ENCODE assay signal across 9 mouse cellular contexts in genomic region chr2:30445312-30445711, GRCm38 (mm10). TPM values are rescaled to one million over a fixed set of nuclear protein-coding genes. Genes with fewer than 3 reads are reported as not detected.
DNase-seq lines count a peak whose midpoint lies in the region; ATAC-seq lines count a peak whose summit lies in the region.
"Had no signal": no experiment of that assay in that cellular context is flagged by ENCODE, and none has a peak within 500 bp of the region (broad histone marks: within the 10 kb centered on the region; RNA-seq: fewer than 3 reads in every experiment).

No protein-coding gene starts in this region.

- 0 out of 2 replicates have a peak, but pooled peaks have one; percentile 11 for ATAC-seq in hindbrain, embryonic 11.5 days (ENCODE audit: low FRiP score)
- ATAC-seq in hindbrain, embryonic 16.5 days, result no peak
- peak; percentile 41; the same call in 1 of the 2 replicates for ATAC-seq in intestine, embryonic 16.5 days
- peak; percentile 24; the same call in 1 of the 2 replicates for ATAC-seq in lung, embryonic 16.5 days (ENCODE audit: low read depth)

- peak; percentile 54 for DNase-seq in hindbrain, embryonic 11.5 days (ENCODE audit: low spot score)
- DNase-seq in embryo, embryonic 11.5 days (ENCODE audit: low read depth, low spot score), result peak; percentile 63
- DNase-seq in spleen, postnatal 10 days (ENCODE audit: low spot score in 2 of 2), result no peak
- DNase-seq in thymus, adult 18-20 months, result no peak
- DNase-seq in thymus, postnatal 0 days (ENCODE audit: low spot score), result no peak

- peaks cover 25% of the 10 kb centered on the region for H3K4me1 ChIP-seq in hindbrain, embryonic 11.5 days (replicated peaks; ENCODE audit: control insufficient read depth, insufficient read depth, low read length)
- peaks cover 29% of the 10 kb centered on the region for H3K4me1 ChIP-seq in hindbrain, embryonic 16.5 days (ENCODE audit: control insufficient read depth, insufficient read depth, low read depth, low read length)
- peaks cover 53% of the 10 kb centered on the region for H3K4me1 ChIP-seq in intestine, embryonic 16.5 days (ENCODE audit: control insufficient read depth, insufficient read depth, low read length)
- H3K4me1 ChIP-seq in lung, embryonic 16.5 days (replicated peaks; ENCODE audit: control insufficient read depth, insufficient read depth, low read length), result peaks cover 50% of the 10 kb centered on the region

- peak overlapping the region; percentile 44; the same call in 1 of the 2 replicates for H3K9ac ChIP-seq in hindbrain, embryonic 11.5 days (ENCODE audit: low read depth, low read length)
- no peak overlapping the region; the same call in 1 of the 2 replicates for H3K9ac ChIP-seq in hindbrain, embryonic 16.5 days (ENCODE audit: low read depth, low read length)
- peak overlapping the region; percentile 62 for H3K9ac ChIP-seq in intestine, embryonic 16.5 days (ENCODE audit: low read depth, low read length)
- peak overlapping the region; percentile 20 for H3K9ac ChIP-seq in lung, embryonic 16.5 days (ENCODE audit: low read length)
- H3K9ac ChIP-seq: liver, embryonic 15.5 days had no signal

- H3K4me2 ChIP-seq in hindbrain, embryonic 11.5 days (replicated peaks; ENCODE audit: low read depth, low read length), result no peak overlapping the region
- H3K4me2 ChIP-seq in hindbrain, embryonic 16.5 days (ENCODE audit: low read length), result no peak overlapping the region
- no peak overlapping the region; the same call in 1 of the 2 replicates for H3K4me2 ChIP-seq in intestine, embryonic 16.5 days (ENCODE audit: low read depth, low read length)
- no peak overlapping the region for H3K4me2 ChIP-seq in lung, embryonic 16.5 days (ENCODE audit: low read depth, low read length)
- H3K4me2 ChIP-seq: liver, embryonic 15.5 days had no signal

- peak overlapping the region; percentile 64 for H3K27ac ChIP-seq in hindbrain, embryonic 11.5 days (ENCODE audit: low read depth, low read length)
- no peak overlapping the region for H3K27ac ChIP-seq in hindbrain, embryonic 16.5 days (ENCODE audit: low read depth, low read length)
- H3K27ac ChIP-seq in intestine, embryonic 16.5 days (ENCODE audit: low read length), result peak overlapping the region; percentile 80
- H3K27ac ChIP-seq in lung, embryonic 16.5 days (ENCODE audit: low read length), result peak overlapping the region; percentile 46; the same call in 1 of the 2 replicates

- H3K9me3 ChIP-seq in hindbrain, embryonic 11.5 days (ENCODE audit: control insufficient read depth, low read length), result peaks cover 5% of the 10 kb centered on the region; the same call in 1 of the 2 replicates
- no peaks in the 10 kb centered on the region for H3K9me3 ChIP-seq in hindbrain, embryonic 16.5 days (ENCODE audit: control insufficient read depth, low read length)
- no peaks in the 10 kb centered on the region for H3K9me3 ChIP-seq in intestine, embryonic 16.5 days (ENCODE audit: control insufficient read depth, low read length)
- peaks cover 5% of the 10 kb centered on the region for H3K9me3 ChIP-seq in lung, embryonic 16.5 days (ENCODE audit: control insufficient read depth, low read length)

- H3K36me3 ChIP-seq in hindbrain, embryonic 11.5 days (ENCODE audit: control insufficient read depth, insufficient read depth, low read length), result peaks cover 4% of the 10 kb centered on the region; the same call in 1 of the 2 replicates
- peaks cover 12% of the 10 kb centered on the region for H3K36me3 ChIP-seq in hindbrain, embryonic 16.5 days (ENCODE audit: control insufficient read depth, insufficient read depth, low read length)
- H3K36me3 ChIP-seq in intestine, embryonic 16.5 days (ENCODE audit: control insufficient read depth, insufficient read depth, low read length), result peaks cover 19% of the 10 kb centered on the region
- H3K36me3 ChIP-seq in lung, embryonic 16.5 days (ENCODE audit: control insufficient read depth, insufficient read depth, low read length), result peaks cover 20% of the 10 kb centered on the region

- no peak overlapping the region for H3K4me3 ChIP-seq in hindbrain, embryonic 11.5 days (ENCODE audit: low read depth, low read length)
- no peak overlapping the region for H3K4me3 ChIP-seq in hindbrain, embryonic 16.5 days (ENCODE audit: low read length)
- H3K4me3 ChIP-seq in intestine, embryonic 16.5 days (ENCODE audit: low read length), result no peak overlapping the region
- no peak overlapping the region for H3K4me3 ChIP-seq in lung, embryonic 16.5 days (ENCODE audit: low read length)
- H3K4me3 ChIP-seq: liver, embryonic 15.5 days had no signal

- 10% methylated on average over 2 of the region's 2 CpGs for WGBS in hindbrain, embryonic 11.5 days
- WGBS in hindbrain, embryonic 16.5 days, result 43% methylated on average over 2 of the region's 2 CpGs
- WGBS in intestine, embryonic 16.5 days, result 25% methylated on average over 2 of the region's 2 CpGs
- 35% methylated on average over 2 of the region's 2 CpGs for WGBS in lung, embryonic 16.5 days

- no peaks in the 10 kb centered on the region for H3K27me3 ChIP-seq in hindbrain, embryonic 11.5 days (ENCODE audit: control insufficient read depth, insufficient read depth, low read length)
- no peaks in the 10 kb centered on the region for H3K27me3 ChIP-seq in hindbrain, embryonic 16.5 days (replicated peaks; ENCODE audit: control insufficient read depth, insufficient read depth, low read length)
- H3K27me3 ChIP-seq in intestine, embryonic 16.5 days (replicated peaks; ENCODE audit: control insufficient read depth, insufficient read depth, low read length), result no peaks in the 10 kb centered on the region
- H3K27me3 ChIP-seq in lung, embryonic 16.5 days (ENCODE audit: control insufficient read depth, insufficient read depth, low read depth, low read length), result no peaks in the 10 kb centered on the region
- H3K27me3 ChIP-seq: liver, embryonic 15.5 days had no signal

RNA-seq across cellular contexts. Expression of gene Ier5l, which starts 28.7 kb away (rescaled TPM):
- 6.3 and 6.8 TPM in 2 replicates for polyA plus RNA-seq in hindbrain, embryonic 11.5 days (2014; fragmentation: Nextera tagmentation; extraction: Ambion mirVana)
- 1.2 and 1.4 TPM in 2 replicates for polyA plus RNA-seq in hindbrain, embryonic 16.5 days (2015; fragmentation: Nextera tagmentation; extraction: Ambion mirVana)
- 0.61 and 0.75 TPM in 2 replicates for polyA plus RNA-seq in intestine, embryonic 16.5 days (2015; fragmentation: Nextera tagmentation; extraction: Ambion mirVana)
- polyA plus RNA-seq in lung, embryonic 16.5 days (2015; fragmentation: Nextera tagmentation; extraction: Ambion mirVana), result 1.1 and 1.5 TPM in 2 replicates
- polyA plus RNA-seq in thymus, postnatal 0 days (2015; fragmentation: Nextera tagmentation; extraction: Ambion mirVana), result 0.55 and 0.69 TPM in 2 replicates

RNA-seq across cellular contexts. Expression of gene Ptpa, which starts 29.5 kb away (rescaled TPM):
- 55.4 and 62.8 TPM in 2 replicates for polyA plus RNA-seq in hindbrain, embryonic 11.5 days (2014; fragmentation: Nextera tagmentation; extraction: Ambion mirVana)
- 153 and 159 TPM in 2 replicates for polyA plus RNA-seq in hindbrain, embryonic 16.5 days (2015; fragmentation: Nextera tagmentation; extraction: Ambion mirVana)
- 120 and 132 TPM in 2 replicates for polyA plus RNA-seq in intestine, embryonic 16.5 days (2015; fragmentation: Nextera tagmentation; extraction: Ambion mirVana)
- polyA plus RNA-seq in lung, embryonic 16.5 days (2015; fragmentation: Nextera tagmentation; extraction: Ambion mirVana), result 163 TPM in 2 replicates
- polyA plus RNA-seq in thymus, postnatal 0 days (2015; fragmentation: Nextera tagmentation; extraction: Ambion mirVana), result 127 and 128 TPM in 2 replicates

RNA-seq across cellular contexts. Expression of gene Crat, which starts 29.7 kb away (rescaled TPM):
- polyA plus RNA-seq in hindbrain, embryonic 11.5 days (2014; fragmentation: Nextera tagmentation; extraction: Ambion mirVana), result 21.5 and 27.5 TPM in 2 replicates
- 25.4 and 30.8 TPM in 2 replicates for polyA plus RNA-seq in hindbrain, embryonic 16.5 days (2015; fragmentation: Nextera tagmentation; extraction: Ambion mirVana)
- polyA plus RNA-seq in intestine, embryonic 16.5 days (2015; fragmentation: Nextera tagmentation; extraction: Ambion mirVana), result 25.9 and 29.4 TPM in 2 replicates
- polyA plus RNA-seq in lung, embryonic 16.5 days (2015; fragmentation: Nextera tagmentation; extraction: Ambion mirVana), result 39.3 and 42.4 TPM in 2 replicates
- 7.9 and 10.2 TPM in 2 replicates for polyA plus RNA-seq in thymus, postnatal 0 days (2015; fragmentation: Nextera tagmentation; extraction: Ambion mirVana)

RNA-seq across cellular contexts. Expression of gene Dolpp1, which starts 53.3 kb away (rescaled TPM):
- polyA plus RNA-seq in hindbrain, embryonic 11.5 days (2014; fragmentation: Nextera tagmentation; extraction: Ambion mirVana), result 41.9 and 44.5 TPM in 2 replicates
- polyA plus RNA-seq in hindbrain, embryonic 16.5 days (2015; fragmentation: Nextera tagmentation; extraction: Ambion mirVana), result 63.7 and 67.7 TPM in 2 replicates
- polyA plus RNA-seq in intestine, embryonic 16.5 days (2015; fragmentation: Nextera tagmentation; extraction: Ambion mirVana), result 59.4 and 63.3 TPM in 2 replicates
- 49.6 and 52.6 TPM in 2 replicates for polyA plus RNA-seq in lung, embryonic 16.5 days (2015; fragmentation: Nextera tagmentation; extraction: Ambion mirVana)
- 27.8 and 28.1 TPM in 2 replicates for polyA plus RNA-seq in thymus, postnatal 0 days (2015; fragmentation: Nextera tagmentation; extraction: Ambion mirVana)

Comparison
In these comparisons a context has a peak if more than half of its experiments do, and no peak if none do; other contexts are left out.
1. DNase-seq: peak in hindbrain, embryonic 11.5 days (single experiment) and embryo, embryonic 11.5 days (single experiment); none in spleen, postnatal 10 days (0 of 2), thymus, adult 18-20 months (0 of 2) and thymus, postnatal 0 days (single experiment).